Mouse (Mus musculus): ENCODE data around the gene Ngdn.
"Not testable (repeated sequence)": the region's sequence is repeated elsewhere in the genome, so short reads cannot be mapped to it uniquely, and the experiment has no call there.

Gene Ngdn

DNA sequence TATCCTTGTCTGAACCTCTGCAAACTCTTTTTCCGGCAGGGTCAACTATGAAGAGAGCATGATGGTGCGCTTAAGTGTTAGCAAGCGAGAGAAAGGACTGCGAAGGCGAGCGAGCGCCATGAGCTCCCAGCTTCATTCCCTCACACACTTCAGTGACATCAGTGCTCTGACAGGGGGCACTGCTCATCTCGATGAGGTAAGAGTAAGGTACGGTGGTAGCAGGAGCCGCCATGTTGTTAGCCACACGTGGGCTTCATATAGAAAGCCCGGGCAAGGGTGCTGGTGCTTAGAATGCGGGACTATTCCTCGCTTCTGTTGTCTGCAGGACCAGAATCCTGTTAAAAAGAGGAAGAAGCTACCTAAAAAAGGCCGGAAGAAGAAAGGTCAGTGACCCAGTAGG, 7.8 kb downstream of the Ngdn start:
- in situ Hi-C loops (cut with MboI; ENCODE audit: low pct_unique_long_range_greater_than_20kb in 1 of 2, low sequenced_read_pairs in 2 of 2, unreplicated experiment in 1 of 2): no loop called here

DNA sequence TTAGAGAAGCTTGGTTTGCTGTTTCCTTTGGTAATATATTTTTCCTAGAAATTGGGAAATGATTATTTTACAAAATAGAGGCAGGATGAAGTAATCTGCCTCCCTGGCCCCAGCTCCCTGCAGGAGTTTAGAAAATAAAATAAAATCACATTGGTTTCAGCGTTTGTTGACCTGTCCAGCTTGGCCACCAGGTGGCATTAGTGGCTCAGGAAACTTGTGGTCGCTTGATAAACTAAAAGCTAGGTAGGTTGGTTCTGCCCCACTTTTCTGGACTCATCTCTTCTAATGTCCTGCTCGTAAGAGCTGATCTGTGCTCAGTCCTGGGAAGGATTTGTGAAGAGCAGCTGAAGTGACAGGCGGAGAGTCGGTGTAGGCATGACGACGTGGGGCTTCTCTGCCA, 9.0 kb downstream of the Ngdn start:
- in situ Hi-C loops (cut with MboI; ENCODE audit: low pct_unique_long_range_greater_than_20kb in 1 of 2, low sequenced_read_pairs in 2 of 2, unreplicated experiment in 1 of 2): no loop called here

GRCm38 (mm10) chr14:55025527-55025926, 10.3 kb downstream of the Ngdn start:
- in situ Hi-C loops (cut with MboI; ENCODE audit: low pct_unique_long_range_greater_than_20kb in 1 of 2, low sequenced_read_pairs in 2 of 2, unreplicated experiment in 1 of 2): loop anchor here (5.0 kb wide), 2 partner anchors 52 to 57 kb away; no protein-coding TSS in a partner anchor

GRCm38 (mm10) chr14:55027251-55027650, 12.0 kb downstream of the Ngdn start:
- in situ Hi-C loops (cut with MboI; ENCODE audit: low pct_unique_long_range_greater_than_20kb in 1 of 2, low sequenced_read_pairs in 2 of 2, unreplicated experiment in 1 of 2): loop anchor here (5.0 kb wide), 2 partner anchors 50 to 55 kb away; no protein-coding TSS in a partner anchor

DNA sequence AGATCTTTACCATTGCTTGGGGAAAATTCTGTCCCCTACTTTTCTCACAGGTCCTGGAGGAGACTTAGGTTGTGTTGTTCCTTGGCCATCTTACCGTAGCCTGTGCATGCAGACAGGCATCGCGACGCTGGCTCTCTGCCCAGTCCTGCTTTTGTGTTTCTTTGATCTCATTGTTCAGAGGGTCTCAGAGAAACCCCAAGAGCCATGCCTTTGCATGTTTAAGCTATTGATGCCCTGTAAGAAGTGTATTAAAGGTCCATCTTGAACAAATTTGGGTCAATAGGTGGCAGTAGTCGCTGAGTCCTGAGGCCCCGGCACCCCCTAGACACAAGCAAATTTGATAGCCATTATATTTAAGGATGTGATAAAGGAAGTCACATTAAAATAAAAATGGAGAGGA, 12.4 kb downstream of the Ngdn start:
- in situ Hi-C loops (cut with MboI; ENCODE audit: low pct_unique_long_range_greater_than_20kb in 1 of 2, low sequenced_read_pairs in 2 of 2, unreplicated experiment in 1 of 2): loop anchor here (5.0 kb wide), 2 partner anchors 50 to 55 kb away; no protein-coding TSS in a partner anchor

DNA sequence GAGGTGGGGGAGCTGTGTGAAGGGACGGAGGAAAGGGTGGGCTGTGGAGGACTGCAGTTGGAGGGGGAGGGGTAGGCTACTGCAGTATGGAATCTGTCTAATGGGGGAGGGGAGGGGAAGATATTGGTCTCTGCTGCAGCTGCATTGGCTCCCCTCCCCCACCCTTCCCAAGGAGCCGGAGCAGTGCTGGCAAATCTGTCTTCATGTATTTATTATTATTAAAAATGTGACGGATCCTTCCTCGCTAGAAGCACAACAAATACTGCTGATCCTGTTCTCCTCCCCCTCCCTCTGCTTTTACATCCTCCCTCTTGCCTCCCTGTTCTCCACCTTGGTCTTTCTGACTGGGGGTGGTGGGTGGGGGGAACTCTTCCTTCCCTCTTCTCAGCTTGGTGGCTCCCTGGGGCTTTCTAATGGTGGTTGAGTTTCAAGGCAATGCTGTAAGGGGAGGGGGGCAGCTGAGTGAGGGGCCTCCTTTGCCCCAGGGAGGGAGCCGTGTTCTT, 13.1 kb downstream of the Ngdn start:
- in situ Hi-C loops (cut with MboI; ENCODE audit: low pct_unique_long_range_greater_than_20kb in 1 of 2, low sequenced_read_pairs in 2 of 2, unreplicated experiment in 1 of 2): loop anchor here (5.0 kb wide), 2 partner anchors 49 to 54 kb away; no protein-coding TSS in a partner anchor

- in situ Hi-C loops (cut with MboI; ENCODE audit: low pct_unique_long_range_greater_than_20kb in 1 of 2, low sequenced_read_pairs in 2 of 2, unreplicated experiment in 1 of 2): loop anchor here (5.0 kb wide), 2 partner anchors 48 to 53 kb away; no protein-coding TSS in a partner anchor
Observed at GRCm38 (mm10) chr14:55029034-55029698, 13.9 kb downstream of the Ngdn start.

GRCm38 (mm10) chr14:55032695-55033225, 17.5 kb downstream of the Ngdn start:
- in situ Hi-C loops (cut with MboI; ENCODE audit: low pct_unique_long_range_greater_than_20kb in 1 of 2, low sequenced_read_pairs in 2 of 2, unreplicated experiment in 1 of 2): no loop called here

- in situ Hi-C loops (cut with MboI; ENCODE audit: low pct_unique_long_range_greater_than_20kb in 1 of 2, low sequenced_read_pairs in 2 of 2, unreplicated experiment in 1 of 2): not testable (repeated sequence)
Observed at GRCm38 (mm10) chr14:55043694-55044093, 28.4 kb downstream of the Ngdn start.

DNA sequence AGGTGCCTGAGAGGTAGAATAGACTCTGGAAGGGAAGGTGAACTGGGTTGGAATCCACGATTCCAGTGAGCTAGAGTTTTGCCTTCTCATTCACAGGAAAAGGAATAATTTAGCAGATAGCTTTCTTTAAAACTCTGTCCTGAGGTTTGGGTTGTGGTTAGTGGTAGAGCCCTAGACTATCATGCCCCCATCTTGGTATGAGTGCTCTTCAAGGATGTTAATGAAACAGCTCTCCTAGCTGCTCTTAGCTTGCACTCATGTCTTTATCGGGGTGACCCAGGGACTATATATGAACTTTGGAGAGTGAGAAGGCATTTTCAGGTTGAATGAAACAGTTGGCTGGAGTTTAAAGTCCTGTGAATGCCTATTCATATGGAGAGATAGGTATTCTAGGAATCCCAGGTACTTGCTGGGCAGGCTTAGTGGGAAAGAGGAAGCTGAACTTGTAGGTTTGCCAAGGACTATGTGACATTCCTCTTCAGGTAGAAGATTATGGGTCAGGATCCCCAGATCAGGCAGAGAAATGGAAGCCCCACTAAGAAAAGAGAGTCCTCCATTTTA, 32.8 kb downstream of the Ngdn start:
- in situ Hi-C loops (cut with MboI; ENCODE audit: low pct_unique_long_range_greater_than_20kb in 1 of 2, low sequenced_read_pairs in 2 of 2, unreplicated experiment in 1 of 2): no loop called here

DNA sequence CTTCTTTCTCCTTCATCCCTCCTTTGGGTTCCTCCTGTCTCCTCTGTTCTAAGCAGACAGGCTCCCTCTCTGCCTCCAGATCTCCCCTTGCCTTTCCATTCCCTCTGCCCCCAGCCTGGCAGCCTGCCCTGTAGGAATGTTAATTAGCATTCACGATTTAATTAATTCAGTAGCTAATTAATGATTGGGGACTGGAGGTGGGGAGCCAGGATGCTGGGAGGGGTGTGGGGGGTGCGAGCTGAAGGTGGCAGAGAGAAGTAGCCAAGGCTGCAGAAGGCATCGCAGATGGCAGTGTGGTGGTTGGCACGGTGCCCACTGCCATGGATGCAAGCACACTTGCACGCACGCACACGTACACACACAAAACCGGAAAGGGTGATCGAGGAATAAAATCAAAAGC, 37.2 kb downstream of the Ngdn start:
- in situ Hi-C loops (cut with MboI; ENCODE audit: low pct_unique_long_range_greater_than_20kb in 1 of 2, low sequenced_read_pairs in 2 of 2, unreplicated experiment in 1 of 2): no loop called here

DNA sequence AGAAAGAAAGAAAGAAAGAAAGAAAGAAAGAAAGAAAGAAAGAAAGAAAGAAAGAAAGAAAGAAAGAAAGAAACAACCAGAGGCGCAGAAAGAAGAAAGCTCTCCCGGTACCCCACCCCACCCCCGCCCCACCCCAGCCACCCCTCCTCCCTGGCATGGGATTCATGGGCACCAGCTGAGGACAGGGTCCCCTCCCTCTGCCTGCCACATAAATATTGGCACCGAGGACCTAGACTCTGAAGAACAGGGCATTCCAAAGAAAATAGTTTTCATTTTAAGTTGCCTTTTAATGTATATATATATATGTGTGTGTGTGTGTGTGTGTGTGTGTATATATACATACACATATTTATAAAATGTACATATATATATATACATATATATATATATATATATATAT, 37.8 kb downstream of the Ngdn start:
- in situ Hi-C loops (cut with MboI; ENCODE audit: low pct_unique_long_range_greater_than_20kb in 1 of 2, low sequenced_read_pairs in 2 of 2, unreplicated experiment in 1 of 2): no loop called here

DNA sequence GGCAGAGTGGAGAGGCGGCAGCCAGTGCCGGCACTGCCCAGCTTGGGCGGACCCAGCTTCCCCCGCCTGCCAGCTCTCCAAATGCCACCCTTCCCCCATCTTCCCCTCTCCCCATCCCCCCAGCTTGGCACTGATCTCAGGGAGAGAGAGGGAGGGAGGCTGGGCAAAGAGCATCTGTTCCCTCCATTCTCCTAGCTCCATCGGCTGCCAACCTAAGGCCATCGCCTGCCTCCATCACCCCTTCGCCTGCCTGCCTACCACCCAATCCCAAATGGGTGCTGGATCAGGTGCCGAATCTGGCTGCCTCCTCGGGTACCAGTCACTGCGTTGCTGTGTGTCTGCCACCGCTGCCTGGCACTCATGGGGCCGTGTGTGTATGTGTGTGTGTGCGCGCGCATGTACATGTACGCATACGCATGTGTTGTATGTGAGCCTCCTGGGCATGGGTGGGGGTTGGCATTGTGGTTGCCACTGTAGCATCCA, 38.5 kb downstream of the Ngdn start:
- in situ Hi-C loops (cut with MboI; ENCODE audit: low pct_unique_long_range_greater_than_20kb in 1 of 2, low sequenced_read_pairs in 2 of 2, unreplicated experiment in 1 of 2): no loop called here

DNA sequence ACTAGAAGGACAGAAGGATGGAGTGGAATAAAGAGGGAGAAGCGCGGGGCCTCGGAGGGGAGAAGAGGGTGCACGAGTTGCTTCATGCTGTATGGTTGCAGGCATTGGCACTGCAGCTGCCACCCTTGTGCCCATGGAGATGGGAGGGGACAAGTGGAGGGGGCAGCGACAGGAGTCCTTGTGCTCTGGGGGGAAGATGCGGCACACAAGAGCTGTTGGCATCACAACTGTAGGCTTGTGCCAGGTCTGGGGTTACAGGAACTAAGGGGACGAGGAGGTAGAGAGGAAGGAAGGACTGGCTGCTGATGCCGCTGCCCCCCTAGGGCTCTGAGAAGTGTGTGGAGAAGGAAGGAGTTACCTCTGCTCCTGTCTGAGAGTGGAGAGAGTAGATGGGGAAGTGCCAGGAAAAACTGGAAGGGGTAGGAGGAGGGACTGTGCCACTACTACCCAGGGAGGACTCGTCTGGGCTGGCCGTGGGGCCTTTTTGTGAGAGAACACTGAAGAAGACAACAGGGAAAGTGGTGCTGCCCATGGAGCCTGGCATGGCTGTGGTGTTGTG, 39.0 kb downstream of the Ngdn start:
- in situ Hi-C loops (cut with MboI; ENCODE audit: low pct_unique_long_range_greater_than_20kb in 1 of 2, low sequenced_read_pairs in 2 of 2, unreplicated experiment in 1 of 2): no loop called here

DNA sequence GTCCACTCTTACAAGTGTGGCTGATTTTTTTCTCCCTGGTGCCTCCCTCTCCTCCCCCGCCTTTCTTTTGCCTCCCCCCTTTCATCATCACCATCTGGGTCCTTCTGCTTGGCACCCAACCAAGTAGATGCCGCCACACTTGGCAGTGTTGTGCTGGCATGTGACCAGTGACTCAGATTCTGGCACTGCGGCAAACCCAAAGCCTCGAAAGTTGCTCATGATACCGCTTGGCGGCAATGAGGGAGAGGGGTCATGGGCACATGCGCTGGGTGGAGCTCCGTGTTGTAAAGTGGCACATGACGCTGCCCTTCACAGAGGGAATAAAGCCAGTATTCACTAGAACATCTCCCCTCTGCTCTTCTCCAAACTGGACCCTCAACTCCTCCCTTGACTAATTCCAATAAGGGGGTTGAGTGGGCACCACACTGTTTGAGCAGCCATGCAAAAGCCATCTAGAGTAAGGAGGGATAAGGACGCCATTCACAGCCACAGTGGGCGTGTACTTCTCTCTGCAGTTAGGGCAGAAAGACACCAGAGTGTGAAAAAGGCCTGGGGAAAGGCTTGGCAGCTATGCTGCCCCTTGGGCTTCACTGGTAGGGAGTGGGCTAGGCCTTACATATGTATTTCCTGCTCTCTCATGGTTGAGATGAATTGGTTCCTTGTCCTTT, 40.0 kb downstream of the Ngdn start:
- in situ Hi-C loops (cut with MboI; ENCODE audit: low pct_unique_long_range_greater_than_20kb in 1 of 2, low sequenced_read_pairs in 2 of 2, unreplicated experiment in 1 of 2): no loop called here

DNA sequence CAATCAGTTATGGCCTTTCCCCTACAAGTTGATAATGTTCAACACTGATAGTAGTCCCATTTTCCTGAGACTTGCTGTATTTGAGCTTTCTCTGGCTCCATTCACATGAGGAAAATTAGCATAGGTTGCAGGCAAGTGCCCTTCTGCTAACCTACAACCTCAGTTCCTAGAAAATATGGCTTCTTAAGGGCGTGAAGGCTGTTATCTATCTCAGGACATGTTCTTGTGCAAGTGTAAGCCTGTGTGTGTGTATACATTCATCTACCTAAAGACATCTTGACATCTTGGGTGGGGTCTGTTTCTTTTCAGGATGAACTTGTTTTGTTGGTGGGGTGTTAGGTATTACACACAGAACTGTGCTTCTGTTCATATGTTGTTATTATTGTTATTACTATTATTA, 43.8 kb downstream of the Ngdn start:
- in situ Hi-C loops (cut with MboI; ENCODE audit: low pct_unique_long_range_greater_than_20kb in 1 of 2, low sequenced_read_pairs in 2 of 2, unreplicated experiment in 1 of 2): no loop called here

- in situ Hi-C loops (cut with MboI; ENCODE audit: low pct_unique_long_range_greater_than_20kb in 1 of 2, low sequenced_read_pairs in 2 of 2, unreplicated experiment in 1 of 2): no loop called here
Observed at GRCm38 (mm10) chr14:55059931-55060330, 44.7 kb downstream of the Ngdn start.

- in situ Hi-C loops (cut with MboI; ENCODE audit: low pct_unique_long_range_greater_than_20kb in 1 of 2, low sequenced_read_pairs in 2 of 2, unreplicated experiment in 1 of 2): no loop called here
Observed at GRCm38 (mm10) chr14:55061845-55062244, 46.6 kb downstream of the Ngdn start.

GRCm38 (mm10) chr14:55062626-55063025, 47.4 kb downstream of the Ngdn start:
- in situ Hi-C loops (cut with MboI; ENCODE audit: low pct_unique_long_range_greater_than_20kb in 1 of 2, low sequenced_read_pairs in 2 of 2, unreplicated experiment in 1 of 2): no loop called here

All from mouse embryonic stem cell (cell line).